Mouse (Mus musculus) heart, adult 2 months (tissue): Measurements from ENCODE around the gene Strap. TPM values are rescaled to one million over a fixed set of nuclear protein-coding genes. Genes with fewer than 3 reads are reported as not detected.
A peak's percentile ranks its signal among the peaks of the same experiment; 100 is the strongest.

Source experiments
- DNase-seq, 2 experiments: peaks; one replicate each; pipeline ENCODE4 v3.0.0; 2021
- H3K27ac ChIP-seq: fragments of 200-600 bp; 2 replicates; pipeline ENCODE4 v1.8.1; 2022
- H3K27me3 ChIP-seq: fragments of 200-500 bp; 2 replicates; pipeline ENCODE4 v1.6.1; 2012; ENCODE audit warnings: mild to moderate bottlenecking, low read length, inconsistent platforms, mixed read lengths; ENCODE audit not compliant: control insufficient read depth, insufficient read depth
- H3K36me3 ChIP-seq: fragments of 200-500 bp; 2 replicates; pipeline ENCODE4 v1.6.1; 2012; ENCODE audit warnings: low read length, inconsistent platforms; ENCODE audit not compliant: control insufficient read depth, insufficient read depth
- H3K4me1 ChIP-seq: fragments of 200-500 bp; 2 replicates; pipeline ENCODE4 v1.6.1; 2011; ENCODE audit warnings: low read length; ENCODE audit not compliant: control insufficient read depth, insufficient read depth
- H3K4me3 ChIP-seq: fragments of 200-600 bp; 2 replicates; pipeline ENCODE4 v1.8.1; 2022
- H3K79me2 ChIP-seq: fragments of 200-500 bp; replicated peaks from 2 replicates; pipeline ENCODE4 v1.6.1; 2012; ENCODE audit warnings: mild to moderate bottlenecking, inconsistent platforms, low read length, moderate library complexity, mixed read lengths; ENCODE audit not compliant: control insufficient read depth, insufficient read depth
- H3K9ac ChIP-seq: fragments of 200-500 bp; 2 replicates; pipeline ENCODE4 v1.6.1; 2012; ENCODE audit warnings: low read depth, mild to moderate bottlenecking, control low read depth, inconsistent platforms, low read length, mixed read lengths
- CTCF ChIP-seq: fragments of 200-600 bp; IDR thresholded peaks from 2 replicates; pipeline ENCODE4 v1.8.1; 2022; ENCODE audit warnings: antibody characterized with exemption, mild to moderate bottlenecking, moderate library complexity
- EP300 ChIP-seq: fragments of 200-500 bp; IDR thresholded peaks from 2 replicates; pipeline ENCODE4 v1.6.1; 2011; ENCODE audit warnings: low read depth, low read length, control low read depth; ENCODE audit not compliant: insufficient read depth
- POLR2A ChIP-seq: fragments of 200-500 bp; IDR thresholded peaks from 2 replicates; pipeline ENCODE4 v1.6.1; 2011; ENCODE audit warnings: mild to moderate bottlenecking, low read depth, low read length, control low read depth; ENCODE audit not compliant: insufficient read depth
- whole genome bisulfite sequencing: fragments of 180-500 bp; shearing (Covaris S2); methylation state at CpG from one replicate; pipeline ENCODE4 v1.1.7; 2018; 5-methylcytosine and 5-hydroxymethylcytosine counted together
- intact Hi-C: fragments of 180-260 bp; cut with DNase I; formaldehyde crosslinking; loops from one replicate; pipeline ENCODE4 v1.15.1; 2025
- polyA plus RNA-seq: library from polyadenylated mRNA; depleted of rRNA; stranded (reverse); fragments of >200 nt; gene quantifications from 2 replicates; pipeline ENCODE4 v1.2.3, GENCODE M21; 2012
- total RNA-seq, 2 experiments: library from RNA; stranded (reverse); gene quantifications; 2 replicates each; pipeline ENCODE4 v1.2.3; 2021

Strap gene
- total and polyA plus RNA-seq, 3 experiments = 26.3 to 86.5 (median 81.6) TPM

DNA sequence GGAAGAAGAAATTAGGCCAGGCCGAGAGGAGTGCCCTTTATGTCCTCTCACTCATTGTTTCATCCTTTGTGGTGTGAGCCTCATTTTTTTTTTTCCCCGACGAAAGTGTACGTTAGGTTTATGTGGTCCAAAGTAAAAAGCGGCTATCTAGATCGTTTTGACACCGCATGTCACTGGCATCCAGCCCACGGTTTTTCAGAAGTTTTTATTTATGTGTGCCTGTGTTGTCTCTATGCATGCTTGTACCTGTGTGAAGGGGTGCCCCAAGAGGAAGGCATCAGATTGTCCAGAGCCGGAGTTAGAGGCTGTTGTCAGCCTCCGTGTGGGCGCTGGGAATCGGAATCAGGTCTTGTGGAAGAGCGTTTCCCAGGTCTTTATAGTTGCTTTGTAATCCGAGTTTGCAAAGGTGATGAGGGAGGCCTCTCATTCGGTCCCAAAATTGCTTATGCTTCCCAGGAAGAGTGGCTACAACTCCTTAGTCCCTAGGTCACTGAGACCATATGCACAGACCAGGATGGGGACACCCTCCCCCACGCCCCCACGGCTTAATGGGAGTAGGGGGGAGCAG, 877 bp downstream of the Strap start:
- DNase-seq = no peak
- H3K9ac ChIP-seq = peak overlapping the region; percentile 88
- intact Hi-C loops = no loop called here
- H3K79me2 ChIP-seq = peaks cover 11% of the 10 kb centered on the region; the same call in 1 of the 2 replicates
- peaks cover 5% of the 10 kb centered on the region for H3K36me3 ChIP-seq
- peaks cover 4% of the 10 kb centered on the region for H3K4me1 ChIP-seq
- TF ChIP-seq EP300 = no peak
- TF ChIP-seq POLR2A = no peak
- TF ChIP-seq CTCF = no peak
- H3K27me3 ChIP-seq = no peaks in the 10 kb centered on the region
- peak overlapping the region; percentile 82 for H3K27ac ChIP-seq
- 8% methylated on average over 17 of the region's 17 CpGs for WGBS
- H3K4me3 ChIP-seq = peak overlapping the region; percentile 69

DNA sequence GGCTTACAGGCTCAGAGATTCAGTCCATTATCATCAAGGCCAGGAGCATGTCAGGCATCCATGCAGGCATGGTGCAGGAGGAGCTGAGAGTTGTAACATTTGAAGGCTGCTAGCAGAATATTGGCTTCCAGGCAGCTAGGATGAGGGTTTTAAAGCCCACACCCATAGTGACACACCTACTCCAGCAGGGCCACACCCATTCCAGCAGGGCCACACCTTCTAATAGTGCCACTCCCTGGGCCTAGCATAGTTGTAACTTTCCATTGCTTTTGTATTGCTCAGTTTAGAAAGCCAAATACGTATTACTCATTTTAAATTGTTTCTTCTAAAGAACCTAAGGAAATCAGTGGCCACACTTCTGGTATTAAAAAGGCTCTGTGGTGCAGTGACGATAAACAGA, 6.1 kb downstream of the Strap start:
- 91% methylated on average over 2 of the region's 2 CpGs for WGBS
- TF ChIP-seq POLR2A (no peak), CTCF (no peak), EP300 (no peak)
- intact Hi-C loops = no loop called here

DNA sequence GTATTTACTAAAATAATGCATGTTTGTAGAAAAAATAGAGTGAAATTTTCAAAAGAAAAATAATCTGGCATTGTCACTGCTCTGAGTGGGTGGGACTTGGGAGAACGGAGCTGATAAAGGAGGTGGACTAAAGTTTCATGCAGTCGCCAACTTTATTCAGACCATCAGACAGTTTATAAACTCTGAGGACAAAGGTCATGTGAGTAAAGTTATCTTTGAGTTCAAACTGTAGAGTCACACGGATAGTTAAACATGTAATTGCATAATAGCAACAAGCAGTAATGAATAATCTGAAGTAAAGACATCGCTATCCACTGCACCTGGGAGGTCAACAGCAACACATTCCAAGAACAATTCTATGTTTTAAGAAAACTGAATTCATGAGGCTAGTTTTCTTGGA, 9.8 kb downstream of the Strap start:
- intact Hi-C loops = no loop called here

More for the DNA sequence above, 6.1 kb downstream of the Strap start:
- no peak overlapping the region for H3K4me3 ChIP-seq
- no peak overlapping the region for H3K9ac ChIP-seq
- H3K27me3 ChIP-seq = no peaks in the 10 kb centered on the region
- H3K36me3 ChIP-seq = peaks cover 10% of the 10 kb centered on the region
- peaks cover 4% of the 10 kb centered on the region for H3K4me1 ChIP-seq
- no peak overlapping the region for H3K27ac ChIP-seq
- DNase-seq = no peak
- H3K79me2 ChIP-seq = peaks cover 7% of the 10 kb centered on the region; the same call in 1 of the 2 replicates

DNA sequence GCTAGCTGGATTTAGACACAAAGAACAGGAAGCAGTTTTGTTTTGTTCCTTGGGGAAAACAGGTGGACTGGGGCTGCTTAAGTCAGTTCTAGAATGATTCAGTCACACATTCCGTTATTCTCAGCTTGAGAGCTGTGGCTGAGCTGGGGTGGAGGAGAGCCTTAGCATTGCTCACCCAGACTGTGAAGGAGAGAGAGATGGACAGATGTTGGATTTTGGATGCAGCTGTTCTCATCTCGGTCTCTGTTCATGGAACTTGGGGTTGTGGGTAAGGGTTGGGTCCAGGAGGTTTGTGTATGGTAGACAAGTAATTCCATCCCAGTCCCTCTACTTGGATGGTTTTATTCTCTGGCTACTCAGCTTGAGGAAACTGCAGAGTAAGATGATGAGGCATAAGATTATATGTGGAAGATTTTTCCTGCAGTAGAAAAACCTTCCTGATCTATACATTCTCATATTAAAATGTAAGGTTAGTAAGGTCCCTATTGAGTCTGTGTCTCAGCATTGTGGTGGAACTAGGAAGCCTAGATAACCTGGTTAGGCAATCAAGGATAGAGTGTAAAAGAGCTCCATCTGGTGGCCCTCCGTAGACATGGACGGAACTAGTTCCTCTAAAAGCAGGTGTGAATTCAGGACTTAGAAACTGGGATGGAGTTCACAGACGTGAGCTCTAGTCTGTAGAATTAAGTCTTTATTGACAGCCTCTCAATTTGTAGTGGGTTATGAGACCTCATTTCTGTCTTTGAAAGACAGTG, 12.5 kb downstream of the Strap start:
- no peak for DNase-seq
- Histone ChIP-seq H3K79me2 (no peaks in the 10 kb centered on the region), H3K4me1 (no peaks in the 10 kb centered on the region), H3K9ac (no peak overlapping the region), H3K27ac (no peak overlapping the region), H3K4me3 (no peak overlapping the region), H3K27me3 (no peaks in the 10 kb centered on the region), H3K36me3 (peaks cover 5% of the 10 kb centered on the region; the same call in 1 of the 2 replicates)
- TF ChIP-seq CTCF = peak; percentile 74
- TF ChIP-seq EP300 = no peak
- no peak for TF ChIP-seq POLR2A
- intact Hi-C loops = no loop called here
- WGBS = 65% methylated on average over 5 of the region's 5 CpGs

More for the DNA sequence above, 9.8 kb downstream of the Strap start:
- Histone ChIP-seq H3K9ac (no peak overlapping the region), H3K79me2 (no peaks in the 10 kb centered on the region), H3K4me3 (no peak overlapping the region), H3K36me3 (peaks cover 10% of the 10 kb centered on the region; the same call in 1 of the 2 replicates), H3K27me3 (no peaks in the 10 kb centered on the region), H3K27ac (no peak overlapping the region), H3K4me1 (no peaks in the 10 kb centered on the region)
- no peak for TF ChIP-seq EP300
- TF ChIP-seq CTCF = no peak
- TF ChIP-seq POLR2A = no peak
- no peak for DNase-seq
- 75% methylated on average over 4 of the region's 4 CpGs for WGBS

DNA sequence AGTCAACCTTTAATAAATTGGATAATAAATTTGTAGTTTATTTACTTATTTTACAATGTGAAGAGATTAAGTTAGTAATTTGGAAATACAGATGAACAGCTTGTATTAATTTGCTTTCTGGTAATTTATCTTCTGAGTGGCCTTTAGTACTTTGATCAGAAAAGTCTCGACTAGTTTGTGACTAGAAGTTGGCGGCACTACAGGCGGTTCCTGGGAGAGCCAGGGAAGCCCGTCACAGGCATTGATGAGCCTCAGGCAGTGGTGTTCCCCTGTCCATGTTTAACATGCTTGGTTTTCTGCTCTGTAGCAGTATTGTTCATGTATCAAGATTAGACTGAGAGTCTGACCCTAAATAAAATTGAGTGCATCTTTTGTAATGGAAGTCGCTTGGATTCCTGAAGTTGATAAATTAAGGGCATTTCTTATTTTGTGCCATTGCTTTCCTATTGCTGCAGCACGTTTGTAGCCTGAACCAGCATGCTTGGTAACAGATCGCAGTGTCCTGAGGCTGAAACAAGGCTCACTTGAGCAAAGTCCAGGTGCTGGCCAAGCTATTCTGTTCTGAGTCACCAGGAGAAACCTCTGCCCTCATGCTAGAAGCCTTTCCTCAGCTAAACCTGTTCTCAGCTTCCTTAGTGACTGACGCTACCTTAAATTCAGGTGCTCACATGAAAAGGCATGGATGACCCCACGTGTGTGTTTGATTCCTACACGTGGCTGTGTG, 16.8 kb downstream of the Strap start:
- H3K4me3 ChIP-seq = no peak overlapping the region
- H3K27me3 ChIP-seq = no peaks in the 10 kb centered on the region
- H3K27ac ChIP-seq = no peak overlapping the region
- TF ChIP-seq POLR2A = no peak
- no peak for TF ChIP-seq CTCF
- no peak for TF ChIP-seq EP300
- no peaks in the 10 kb centered on the region for H3K4me1 ChIP-seq
- no peak overlapping the region for H3K9ac ChIP-seq
- no peak for DNase-seq
- WGBS = 89% methylated on average over 10 of the region's 10 CpGs
- no peaks in the 10 kb centered on the region for H3K79me2 ChIP-seq
- intact Hi-C loops = no loop called here
- no peaks in the 10 kb centered on the region; the same call in 1 of the 2 replicates for H3K36me3 ChIP-seq
